Mouse (Mus musculus): Measurements from ENCODE around the gene Gm6401.
"Not testable (repeated sequence)": the region's sequence is repeated elsewhere in the genome, so short reads cannot be mapped to it uniquely, and the experiment has no call there.

Gm6401 gene

DNA sequence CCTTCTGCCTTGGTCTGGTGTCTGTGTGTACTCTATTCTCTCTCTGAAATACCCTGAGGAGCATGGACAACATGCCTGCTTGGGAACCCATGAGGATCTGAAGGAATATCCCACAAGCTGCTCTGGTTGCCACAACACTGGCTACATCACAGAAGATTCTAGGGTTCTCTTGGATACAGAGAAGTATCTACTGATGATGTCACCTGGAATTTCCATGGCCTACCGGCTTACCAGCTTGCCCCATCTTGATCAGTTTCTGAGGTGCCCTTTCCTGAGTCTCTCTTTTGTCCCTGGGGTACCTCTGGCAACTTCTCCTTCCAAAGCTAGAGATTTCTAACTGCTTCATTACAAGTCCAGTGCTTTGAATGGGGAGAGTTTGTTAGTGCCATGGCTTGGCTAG, at the start of gene Gm6401:
Gene Gm6401, minus strand, starts transcription at position 101 of the 400 bp plus-strand sequence.
- not testable (repeated sequence) for DNase-seq (ENCODE audit: extremely low spot score, low spot score)

DNA sequence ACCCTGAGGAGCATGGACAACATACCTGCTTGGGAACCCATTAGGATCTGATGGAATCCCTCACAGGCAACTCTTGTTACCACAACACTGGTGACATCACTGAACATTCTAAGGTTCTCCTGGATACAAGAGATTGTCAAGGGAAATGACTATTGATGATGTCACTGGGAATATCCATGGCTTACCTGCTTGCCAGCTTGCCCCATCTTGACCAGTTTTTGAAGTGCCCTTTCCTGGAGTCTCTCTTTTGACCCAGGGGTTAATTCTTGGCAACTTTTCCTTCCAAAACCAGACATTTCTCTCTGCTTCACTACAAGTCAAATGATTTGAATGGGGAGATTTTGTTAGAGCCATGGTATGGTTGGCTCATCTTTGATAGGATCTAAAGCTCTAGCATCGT, 15.5 kb upstream of the Gm6401 start, which contains the start of gene Gm3543:
Gene Gm3543, minus strand, starts transcription at position 101 of the 400 bp plus-strand sequence.
- not testable (repeated sequence) for DNase-seq (ENCODE audit: extremely low spot score, low spot score)

DNA sequence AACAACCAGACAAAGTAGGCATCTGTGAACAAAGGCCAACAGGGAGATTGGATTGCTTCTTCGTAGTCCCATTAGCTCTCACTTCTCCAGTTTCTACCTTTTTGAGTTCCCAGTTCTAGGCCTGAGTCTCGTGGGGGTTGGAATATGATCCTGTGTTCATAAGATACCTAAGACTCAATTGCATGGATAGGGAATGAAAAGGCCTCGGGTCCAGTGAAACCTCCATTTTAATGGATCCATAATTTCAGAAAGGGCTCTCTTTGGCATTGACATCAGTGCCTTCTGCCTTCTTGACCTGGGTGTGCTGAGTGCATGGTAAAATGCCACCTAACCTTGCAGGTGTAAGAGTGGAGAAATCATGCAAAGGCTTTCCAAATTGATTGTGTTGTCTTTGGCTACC, 869 bp upstream of the Gm6401 start:
- DNase-seq (ENCODE audit: extremely low spot score, low spot score) = not testable (repeated sequence)

DNA sequence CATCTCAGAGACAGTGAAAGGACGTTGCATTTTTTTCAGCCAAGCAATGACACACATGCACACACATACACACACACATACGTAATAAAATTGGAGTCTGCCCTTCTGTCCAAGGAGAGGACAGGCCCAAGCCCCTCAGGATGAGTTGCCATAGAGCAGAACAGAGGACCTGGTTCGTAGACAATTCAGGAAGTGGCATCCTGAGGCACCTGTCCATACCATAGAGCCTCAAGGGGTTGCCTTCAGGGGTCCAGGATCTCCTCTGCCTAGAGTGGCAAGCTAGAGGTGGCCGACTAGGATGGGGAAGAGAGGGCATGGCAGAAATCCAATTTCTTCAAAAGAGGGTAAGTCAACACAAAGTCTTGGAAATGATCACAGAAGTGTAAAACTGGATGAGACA, 3.6 kb downstream of the Gm6401 start:
- DNase-seq (ENCODE audit: extremely low spot score, low spot score) = not testable (repeated sequence)

DNA sequence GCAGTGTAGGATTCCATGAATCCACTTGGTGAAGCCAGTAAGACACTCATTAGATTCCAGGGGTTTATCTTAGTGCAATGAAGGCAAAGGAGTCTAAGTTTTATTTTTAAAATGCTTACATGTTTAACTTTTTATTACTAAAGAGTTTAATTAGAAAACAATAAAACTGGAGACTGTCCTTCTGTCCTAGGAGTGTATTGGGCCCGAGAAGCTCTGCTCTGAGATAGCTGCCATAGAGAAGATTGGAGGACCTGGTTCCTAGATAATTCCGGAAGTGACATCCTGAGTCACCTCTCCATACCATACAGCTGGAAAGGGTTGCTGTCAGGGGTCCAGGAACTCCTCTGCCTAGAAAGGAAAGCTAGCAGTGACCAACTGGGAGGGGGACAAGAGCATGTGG, 24.0 kb downstream of the Gm6401 start, which contains the start of gene 1700024B05Rik:
Gene 1700024B05Rik, plus strand, starts transcription at position 301 of the 400 bp plus-strand sequence.
- DNase-seq (ENCODE audit: extremely low spot score, low spot score) = not testable (repeated sequence)

DNA sequence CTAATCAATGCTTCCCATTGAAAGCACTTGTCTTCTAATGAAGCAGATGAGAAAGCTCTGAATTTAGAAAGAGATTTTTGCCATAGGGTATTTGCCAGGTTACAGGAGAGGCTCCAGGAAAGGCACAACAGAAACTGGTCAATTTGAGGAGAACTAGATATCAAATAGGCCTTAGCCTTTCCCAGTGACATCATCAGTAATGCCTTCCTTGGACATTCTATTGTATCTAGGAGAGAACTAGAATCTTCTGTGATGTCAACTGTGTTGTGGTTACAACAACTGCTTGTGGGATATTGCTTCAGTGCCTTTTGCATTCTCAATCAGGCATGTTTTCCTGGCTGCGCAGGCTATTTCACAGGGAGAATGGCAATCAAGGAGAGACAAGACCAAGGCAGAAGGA, 43.1 kb downstream of the Gm6401 start, which contains the start of gene 1700049E17Rik1:
Gene 1700049E17Rik1, plus strand, starts transcription at position 301 of the 400 bp plus-strand sequence.
- DNase-seq (ENCODE audit: extremely low spot score, low spot score) = not testable (repeated sequence)

All from neural tube, embryonic 10.5 days (tissue).